Mouse (Mus musculus): ENCODE data around the gene Wdr46. TPM values are rescaled to one million over a fixed set of nuclear protein-coding genes. Genes with fewer than 3 reads are reported as not detected.

Wdr46 gene
- total and polyA plus RNA-seq, 3 experiments = 39.8 to 72.4 (median 49.7) TPM

GRCm38 (mm10) chr17:33909869-33910250, 30.6 kb upstream of the Wdr46 start:
- Histone ChIP-seq H3K36me3 (replicated peaks in 1 of 2; ENCODE audit: control insufficient read depth in 1 of 2, insufficient read depth in 1 of 2, low read length in 1 of 2) (peaks cover 36 to 38% of the 10 kb centered on the region in 2 experiments), H3K27ac (ENCODE audit: insufficient read depth, low read depth) (peak overlapping the region; percentile 87), H3K4me2 (ENCODE audit: insufficient read depth, low read depth, poor library complexity, severe bottlenecking) (peak overlapping the region; percentile 83), H3K9ac (ENCODE audit: insufficient read depth, low read depth) (peak overlapping the region; percentile 80), H3K9me3 (replicated peaks; ENCODE audit: low read length) (no peaks in the 10 kb centered on the region), H3K4me1 (ENCODE audit: control insufficient read depth in 1 of 2, insufficient read depth in 2 of 2) (peaks cover under 1 to 30% of the 10 kb centered on the region in 2 experiments; a peak in 3 of 4 replicates), H3K27me3 (replicated peaks) (no peaks in the 10 kb centered on the region), H3K4me3 (replicated peaks in 1 of 3; ENCODE audit: low read depth in 2 of 3, low read length in 2 of 3, poor library complexity in 1 of 3) (peak overlapping the region; percentile 72 to 90 (median 89)), H3K79me2 (replicated peaks; ENCODE audit: control insufficient read depth, extremely low read depth, insufficient read depth, poor library complexity, severe bottlenecking) (peaks cover 12% of the 10 kb centered on the region; the same call in 1 of the 2 replicates)
- dilution Hi-C loops (cut with MboI; ENCODE audit: extremely low pct_ligation_motif_present, extremely low pct_unique_long_range_greater_than_20kb, low sequenced_read_pairs) (no loop called here), in situ Hi-C loops (cut with MboI; ENCODE audit: low pct_ligation_motif_present, low pct_unique_long_range_greater_than_20kb, low sequenced_read_pairs) (no loop called here)
- TF ChIP-seq ZNF384 (IDR thresholded peaks at IDR 0.05; ENCODE audit: low read depth, low read length) (no peak), SIN3A (IDR thresholded peaks at IDR 0.05; ENCODE audit: low read length) (peak; percentile 17; the same call in 1 of the 2 replicates)
- peak; percentile 48 for DNase-seq (ENCODE audit: extremely low read depth)

- DNase-seq (ENCODE audit: extremely low read depth) = peak; percentile 68
- Histone ChIP-seq H3K4me3 (replicated peaks in 1 of 3; ENCODE audit: low read depth in 2 of 3, low read length in 2 of 3, poor library complexity in 1 of 3) (peak overlapping the region; percentile 72 to 90 (median 89)), H3K27me3 (replicated peaks) (no peaks in the 10 kb centered on the region), H3K27ac (ENCODE audit: insufficient read depth, low read depth) (peak overlapping the region; percentile 36; the same call in 1 of the 2 replicates), H3K9me3 (replicated peaks; ENCODE audit: low read length) (no peaks in the 10 kb centered on the region), H3K9ac (ENCODE audit: insufficient read depth, low read depth) (peak overlapping the region; percentile 80), H3K4me2 (ENCODE audit: insufficient read depth, low read depth, poor library complexity, severe bottlenecking) (peak overlapping the region; percentile 83), H3K4me1 (ENCODE audit: control insufficient read depth in 1 of 2, insufficient read depth in 2 of 2) (peaks cover 5 to 37% of the 10 kb centered on the region in 2 experiments; a peak in 3 of 4 replicates), H3K36me3 (replicated peaks in 1 of 2; ENCODE audit: control insufficient read depth in 1 of 2, insufficient read depth in 1 of 2, low read length in 1 of 2) (peaks cover 40 to 42% of the 10 kb centered on the region in 2 experiments), H3K79me2 (replicated peaks; ENCODE audit: control insufficient read depth, extremely low read depth, insufficient read depth, poor library complexity, severe bottlenecking) (peaks cover 12% of the 10 kb centered on the region; the same call in 1 of the 2 replicates)
- TF ChIP-seq JUN (IDR thresholded peaks at IDR 0.05; ENCODE audit: insufficient read depth, low read depth, low read length) (no peak), RAD21 (IDR thresholded peaks at IDR 0.05; ENCODE audit: low read depth, low read length) (peak; percentile 4; the same call in 1 of the 2 replicates), ZNF384 (IDR thresholded peaks at IDR 0.05; ENCODE audit: low read depth, low read length) (peak; percentile 79), MYC (IDR thresholded peaks at IDR 0.05; ENCODE audit: low read depth, low read length) (peak; percentile 64; the same call in 1 of the 2 replicates), CTCF (conservative IDR thresholded peaks at IDR 0.05 in 1 of 2, IDR thresholded peaks at IDR 0.05 in 1 of 2; ENCODE audit: low read depth in 2 of 2, low read length in 2 of 2) (peak in 1 of 2 experiments; percentile 78; a peak in 2 of 4 replicates), RCOR1 (conservative IDR thresholded peaks at IDR 0.05; ENCODE audit: low read depth, low read length) (no peak), UBTF (IDR thresholded peaks at IDR 0.05; ENCODE audit: low read depth, low read length) (no peak), SMC3 (IDR thresholded peaks at IDR 0.05; ENCODE audit: low read depth, low read length) (peak; percentile 28), TBP (conservative IDR thresholded peaks at IDR 0.05; ENCODE audit: low read depth, low read length) (0 out of 2 replicates have a peak, but pooled peaks have one; percentile 29)
- dilution Hi-C loops (cut with MboI; ENCODE audit: extremely low pct_ligation_motif_present, extremely low pct_unique_long_range_greater_than_20kb, low sequenced_read_pairs) = no loop called here
- in situ Hi-C loops (cut with MboI; ENCODE audit: low pct_ligation_motif_present, low pct_unique_long_range_greater_than_20kb, low sequenced_read_pairs) = no loop called here
These were observed 30.0 kb upstream of the Wdr46 start for GRCm38 (mm10) chr17:33910346-33911051.
